Mouse (Mus musculus): Measurements from ENCODE around the gene Tfdp1. TPM values are rescaled to one million over a fixed set of nuclear protein-coding genes. Genes with fewer than 3 reads are reported as not detected.
"Not testable (repeated sequence)": the region's sequence is repeated elsewhere in the genome, so short reads cannot be mapped to it uniquely, and the experiment has no call there.

The Tfdp1 gene
- total RNA-seq (2021): 10 to 100 TPM; 69.5 to 70.8 TPM
- long read RNA-seq, experiment 1, transcript Tfdp1-204 (12 exons, 2,511 nt): major isoform, 25 of 148 reads
- long read RNA-seq, experiment 1, transcript Tfdp1-203 (11 exons, 2,421 nt): minor isoform, 7 of 148 reads
- long read RNA-seq, experiment 1, transcript Tfdp1-201 (11 exons, 1,700 nt): minor isoform, 9 of 148 reads
- long read RNA-seq, experiment 1, partial matches to known transcripts: 11 of 148 reads
- long read RNA-seq, experiment 1, other reads (novel, unspliced or antisense): 96 of 148 reads
- long read RNA-seq, experiment 2, transcript Tfdp1-201 (11 exons, 1,700 nt): minor isoform, 8 of 90 reads
- long read RNA-seq, experiment 2, transcript Tfdp1-204 (12 exons, 2,511 nt): major isoform, 11 of 90 reads
- long read RNA-seq, experiment 2, partial matches to known transcripts: 5 of 90 reads
- long read RNA-seq, experiment 2, other reads (novel, unspliced or antisense): 63 of 90 reads

GRCm38 (mm10) chr8:13338255-13338860 is at the start of gene Tfdp1:
Gene Tfdp1, plus strand, starts transcription at chr8:13338751.
- peak; percentile 88 for DNase-seq

- DNase-seq: peak; percentile 88
These were observed 46.2 kb upstream of the Tfdp1 start for GRCm38 (mm10) chr8:13292364-13292763.

- no peak for DNase-seq
These were observed 44.7 kb upstream of the Tfdp1 start for GRCm38 (mm10) chr8:13293677-13294470.

GRCm38 (mm10) chr8:13299571-13299970 is 39.0 kb upstream of the Tfdp1 start:
- DNase-seq: no peak

GRCm38 (mm10) chr8:13301036-13301435 is 37.5 kb upstream of the Tfdp1 start:
- no peak for DNase-seq

- DNase-seq: no peak
These were observed 33.1 kb upstream of the Tfdp1 start for GRCm38 (mm10) chr8:13305459-13305858.

- DNase-seq: no peak
These were observed 32.7 kb upstream of the Tfdp1 start for GRCm38 (mm10) chr8:13305884-13306283.

- DNase-seq: no peak
These were observed 32.1 kb upstream of the Tfdp1 start for GRCm38 (mm10) chr8:13306309-13306909.

GRCm38 (mm10) chr8:13306916-13307315 is 31.6 kb upstream of the Tfdp1 start:
- DNase-seq: no peak

GRCm38 (mm10) chr8:13314922-13315321 is 23.6 kb upstream of the Tfdp1 start:
- no peak for DNase-seq

- DNase-seq: no peak
These were observed 21.9 kb upstream of the Tfdp1 start for GRCm38 (mm10) chr8:13316671-13317070.

GRCm38 (mm10) chr8:13326598-13326997 is 12.0 kb upstream of the Tfdp1 start:
- DNase-seq: peak; percentile 59

- DNase-seq: no peak
These were observed 3.9 kb upstream of the Tfdp1 start for GRCm38 (mm10) chr8:13334671-13335070.

GRCm38 (mm10) chr8:13337245-13337644 is 1.3 kb upstream of the Tfdp1 start:
- DNase-seq: not testable (repeated sequence)

- no peak for DNase-seq
These were observed 873 bp upstream of the Tfdp1 start for GRCm38 (mm10) chr8:13337678-13338077.

- DNase-seq: peak; percentile 73
These were observed 522 bp downstream of the Tfdp1 start for GRCm38 (mm10) chr8:13338901-13339645.

GRCm38 (mm10) chr8:13339646-13339990 is 1.1 kb downstream of the Tfdp1 start:
- DNase-seq: no peak

GRCm38 (mm10) chr8:13340650-13341049 is 2.1 kb downstream of the Tfdp1 start:
- DNase-seq: no peak

- DNase-seq: no peak
These were observed 3.8 kb downstream of the Tfdp1 start for GRCm38 (mm10) chr8:13342340-13342739.

GRCm38 (mm10) chr8:13343134-13343533 is 4.6 kb downstream of the Tfdp1 start:
- DNase-seq: no peak

- no peak for DNase-seq
These were observed 11.5 kb downstream of the Tfdp1 start for GRCm38 (mm10) chr8:13350052-13350451.

- no peak for DNase-seq
These were observed 13.0 kb downstream of the Tfdp1 start for GRCm38 (mm10) chr8:13351593-13351992.

All from adrenal gland, postnatal 10 days (tissue).